Mouse (Mus musculus): Measurements from ENCODE around the gene Pld1. TPM values are rescaled to one million over a fixed set of nuclear protein-coding genes. Genes with fewer than 3 reads are reported as not detected.

The Pld1 gene
- polyA plus RNA-seq, 1 experiment from 2014 or later, result 2.6 TPM

GRCm38 (mm10) chr3:28079211-28079610 is 140.7 kb downstream of the Pld1 start:
- Histone ChIP-seq H3K36me3 (peaks cover 12% of the 10 kb centered on the region), H3K9me3 (replicated peaks) (no peaks in the 10 kb centered on the region), H3K9ac (no peak overlapping the region), H3K27ac (no peak overlapping the region), H3K27me3 (no peaks in the 10 kb centered on the region), H3K4me1 (replicated peaks) (no peaks in the 10 kb centered on the region), H3K4me3 (replicated peaks) (no peak overlapping the region), H3K4me2 (no peak overlapping the region)
- DNase-seq (no peak), ATAC-seq (ENCODE audit: low read depth) (no peak)
- 47% methylated on average over 3 of the region's 3 CpGs for WGBS (ENCODE audit: insufficient replicate concordance)

- Histone ChIP-seq H3K27ac (no peak overlapping the region), H3K9me3 (replicated peaks) (no peaks in the 10 kb centered on the region), H3K9ac (no peak overlapping the region), H3K4me2 (no peak overlapping the region), H3K27me3 (no peaks in the 10 kb centered on the region), H3K4me1 (replicated peaks) (no peaks in the 10 kb centered on the region), H3K36me3 (peaks cover 12% of the 10 kb centered on the region), H3K4me3 (replicated peaks) (no peak overlapping the region)
- ATAC-seq (ENCODE audit: low read depth), result no peak
- no peak for DNase-seq
- WGBS (ENCODE audit: insufficient replicate concordance), result 73% methylated on average over 1 of the region's 1 CpGs
These were observed 141.6 kb downstream of the Pld1 start for GRCm38 (mm10) chr3:28080116-28080515.

- no peak overlapping the region for H3K27ac ChIP-seq
- H3K9me3 ChIP-seq (replicated peaks), result no peaks in the 10 kb centered on the region
- no peaks in the 10 kb centered on the region for H3K27me3 ChIP-seq
- no peak overlapping the region for H3K4me3 ChIP-seq (replicated peaks)
- DNase-seq (no peak), ATAC-seq (ENCODE audit: low read depth) (no peak)
- no peak overlapping the region for H3K4me2 ChIP-seq
- 18% methylated on average over 6 of the region's 6 CpGs for WGBS (ENCODE audit: insufficient replicate concordance)
- H3K4me1 ChIP-seq (replicated peaks), result no peaks in the 10 kb centered on the region
- H3K36me3 ChIP-seq, result peaks cover 12% of the 10 kb centered on the region
- no peak overlapping the region for H3K9ac ChIP-seq
These were observed 142.5 kb downstream of the Pld1 start for GRCm38 (mm10) chr3:28081012-28081411.

GRCm38 (mm10) chr3:28083218-28083617 is 144.7 kb downstream of the Pld1 start:
- Histone ChIP-seq H3K4me1 (replicated peaks) (no peaks in the 10 kb centered on the region), H3K27me3 (no peaks in the 10 kb centered on the region), H3K36me3 (no peaks in the 10 kb centered on the region), H3K9ac (no peak overlapping the region), H3K9me3 (replicated peaks) (no peaks in the 10 kb centered on the region), H3K27ac (no peak overlapping the region), H3K4me3 (replicated peaks) (no peak overlapping the region), H3K4me2 (no peak overlapping the region)
- 53% methylated on average over 3 of the region's 3 CpGs for WGBS (ENCODE audit: insufficient replicate concordance)
- DNase-seq, result no peak
- ATAC-seq (ENCODE audit: low read depth), result no peak

GRCm38 (mm10) chr3:28084281-28084680 is 145.8 kb downstream of the Pld1 start:
- Histone ChIP-seq H3K9me3 (replicated peaks) (no peaks in the 10 kb centered on the region), H3K27me3 (no peaks in the 10 kb centered on the region), H3K9ac (no peak overlapping the region), H3K27ac (no peak overlapping the region), H3K4me2 (no peak overlapping the region), H3K4me3 (replicated peaks) (no peak overlapping the region), H3K4me1 (replicated peaks) (no peaks in the 10 kb centered on the region), H3K36me3 (no peaks in the 10 kb centered on the region)
- ATAC-seq (ENCODE audit: low read depth), result no peak
- no peak for DNase-seq
- WGBS (ENCODE audit: insufficient replicate concordance), result 54% methylated on average over 2 of the region's 2 CpGs

GRCm38 (mm10) chr3:28091296-28091695 is 152.8 kb downstream of the Pld1 start:
- H3K4me3 ChIP-seq (replicated peaks), result no peak overlapping the region
- no peaks in the 10 kb centered on the region for H3K9me3 ChIP-seq (replicated peaks)
- no peak overlapping the region for H3K27ac ChIP-seq
- H3K9ac ChIP-seq, result no peak overlapping the region
- H3K4me1 ChIP-seq (replicated peaks), result no peaks in the 10 kb centered on the region
- WGBS (ENCODE audit: insufficient replicate concordance), result 44% methylated on average over 1 of the region's 1 CpGs
- no peaks in the 10 kb centered on the region for H3K27me3 ChIP-seq
- H3K36me3 ChIP-seq, result no peaks in the 10 kb centered on the region
- ATAC-seq (ENCODE audit: low read depth) (no peak), DNase-seq (no peak)
- H3K4me2 ChIP-seq, result no peak overlapping the region

- 52% methylated on average over 2 of the region's 2 CpGs for WGBS (ENCODE audit: insufficient replicate concordance)
- no peak overlapping the region for H3K27ac ChIP-seq
- no peak overlapping the region for H3K4me2 ChIP-seq
- H3K27me3 ChIP-seq, result no peaks in the 10 kb centered on the region
- H3K4me3 ChIP-seq (replicated peaks), result no peak overlapping the region
- H3K9ac ChIP-seq, result no peak overlapping the region
- no peak for ATAC-seq (ENCODE audit: low read depth)
- no peak for DNase-seq
- H3K36me3 ChIP-seq, result no peaks in the 10 kb centered on the region
- no peaks in the 10 kb centered on the region for H3K4me1 ChIP-seq (replicated peaks)
- H3K9me3 ChIP-seq (replicated peaks), result no peaks in the 10 kb centered on the region
These were observed 153.2 kb downstream of the Pld1 start for GRCm38 (mm10) chr3:28091741-28092140.

- no peaks in the 10 kb centered on the region for H3K4me1 ChIP-seq (replicated peaks)
- 79% methylated on average over 9 of the region's 9 CpGs for WGBS (ENCODE audit: insufficient replicate concordance)
These were observed 155.3 kb downstream of the Pld1 start for GRCm38 (mm10) chr3:28093684-28094302.

GRCm38 (mm10) chr3:28095451-28095850 is 157.0 kb downstream of the Pld1 start:
- H3K27ac ChIP-seq, result no peak overlapping the region
- WGBS (ENCODE audit: insufficient replicate concordance), result 86% methylated on average over 9 of the region's 9 CpGs
- peaks cover 7% of the 10 kb centered on the region; the same call in 1 of the 2 replicates for H3K36me3 ChIP-seq
- H3K4me2 ChIP-seq, result no peak overlapping the region
- H3K27me3 ChIP-seq, result no peaks in the 10 kb centered on the region
- H3K4me1 ChIP-seq (replicated peaks), result no peaks in the 10 kb centered on the region
- ATAC-seq (ENCODE audit: low read depth) (no peak), DNase-seq (no peak)
- H3K9me3 ChIP-seq (replicated peaks), result no peaks in the 10 kb centered on the region
- H3K9ac ChIP-seq, result no peak overlapping the region
- no peak overlapping the region for H3K4me3 ChIP-seq (replicated peaks)

More at GRCm38 (mm10) chr3:28093684-28094302, 155.3 kb downstream of the Pld1 start:
- DNase-seq (no peak), ATAC-seq (ENCODE audit: low read depth) (no peak)
- Histone ChIP-seq H3K4me2 (no peak overlapping the region), H3K9me3 (replicated peaks) (no peaks in the 10 kb centered on the region), H3K4me3 (replicated peaks) (no peak overlapping the region), H3K27me3 (no peaks in the 10 kb centered on the region), H3K36me3 (peaks cover 7% of the 10 kb centered on the region; the same call in 1 of the 2 replicates), H3K27ac (no peak overlapping the region), H3K9ac (no peak overlapping the region)

- WGBS (ENCODE audit: insufficient replicate concordance), result 64% methylated on average over 9 of the region's 9 CpGs
- DNase-seq, result peak; percentile 3
- H3K4me2 ChIP-seq, result no peak overlapping the region
- ATAC-seq (ENCODE audit: low read depth), result no peak
- no peak overlapping the region for H3K9ac ChIP-seq
- H3K9me3 ChIP-seq (replicated peaks), result no peaks in the 10 kb centered on the region
- no peak overlapping the region for H3K27ac ChIP-seq
- no peaks in the 10 kb centered on the region for H3K4me1 ChIP-seq (replicated peaks)
- H3K27me3 ChIP-seq, result no peaks in the 10 kb centered on the region
- H3K36me3 ChIP-seq, result peaks cover 7% of the 10 kb centered on the region; the same call in 1 of the 2 replicates
- no peak overlapping the region for H3K4me3 ChIP-seq (replicated peaks)
These were observed 160.7 kb downstream of the Pld1 start for GRCm38 (mm10) chr3:28099175-28099574.

GRCm38 (mm10) chr3:28104992-28105391 is 166.5 kb downstream of the Pld1 start:
- Histone ChIP-seq H3K27ac (no peak overlapping the region), H3K36me3 (no peaks in the 10 kb centered on the region), H3K9ac (no peak overlapping the region), H3K27me3 (no peaks in the 10 kb centered on the region), H3K4me1 (replicated peaks) (no peaks in the 10 kb centered on the region), H3K9me3 (replicated peaks) (no peaks in the 10 kb centered on the region), H3K4me2 (no peak overlapping the region), H3K4me3 (replicated peaks) (no peak overlapping the region)
- no peak for DNase-seq
- 41% methylated on average over 1 of the region's 1 CpGs for WGBS (ENCODE audit: insufficient replicate concordance)
- no peak for ATAC-seq (ENCODE audit: low read depth)

GRCm38 (mm10) chr3:28107446-28108004 is 169.0 kb downstream of the Pld1 start:
- H3K27me3 ChIP-seq, result no peaks in the 10 kb centered on the region
- no peaks in the 10 kb centered on the region for H3K36me3 ChIP-seq
- H3K9ac ChIP-seq, result no peak overlapping the region
- 33% methylated on average over 6 of the region's 6 CpGs for WGBS (ENCODE audit: insufficient replicate concordance)
- no peak overlapping the region for H3K4me3 ChIP-seq (replicated peaks)
- no peak overlapping the region for H3K4me2 ChIP-seq
- H3K9me3 ChIP-seq (replicated peaks), result no peaks in the 10 kb centered on the region
- no peaks in the 10 kb centered on the region for H3K4me1 ChIP-seq (replicated peaks)
- DNase-seq (no peak), ATAC-seq (ENCODE audit: low read depth) (no peak)
- H3K27ac ChIP-seq, result no peak overlapping the region
